Mouse (Mus musculus): ENCODE measurements around the gene Mrpl19. TPM values are rescaled to one million over a fixed set of nuclear protein-coding genes. Genes with fewer than 3 reads are reported as not detected.
A peak's percentile ranks its signal among the peaks of the same experiment; 100 is the strongest.

The Mrpl19 gene
- 10 to 100 TPM; 36.7 to 37.1 TPM for total RNA-seq (2021)
- long read RNA-seq, experiment 1, full-length matches to known transcripts = 25 of 33 reads
- long read RNA-seq, experiment 1, partial matches to known transcripts = 0 of 33 reads
- long read RNA-seq, experiment 1, other reads (novel, unspliced or antisense) = 8 of 33 reads
- long read RNA-seq, experiment 2, full-length matches to known transcripts = 21 of 25 reads
- long read RNA-seq, experiment 2, partial matches to known transcripts = 1 of 25 reads
- long read RNA-seq, experiment 2, other reads (novel, unspliced or antisense) = 3 of 25 reads

GRCm38 (mm10) chr6:81965296-81966067, at the start of gene Mrpl19:
TSS of gene Mrpl19 (minus strand) at chr6:81965958.
- DNase-seq (ENCODE audit: low spot score in 2 of 2) = peak; percentile 95

- no peak for DNase-seq (ENCODE audit: low spot score in 2 of 2)
These were observed 46.6 kb upstream of the Mrpl19 start for GRCm38 (mm10) chr6:82012392-82012791.

GRCm38 (mm10) chr6:81990049-81990810, 24.5 kb upstream of the Mrpl19 start:
- no peak for DNase-seq (ENCODE audit: low spot score in 2 of 2)

GRCm38 (mm10) chr6:81988341-81988740, 22.6 kb upstream of the Mrpl19 start:
- DNase-seq (ENCODE audit: low spot score in 2 of 2) = no peak

- no peak for DNase-seq (ENCODE audit: low spot score in 2 of 2)
These were observed 21.8 kb upstream of the Mrpl19 start for GRCm38 (mm10) chr6:81987580-81987979.

- peak; percentile 79 to 84 for DNase-seq (ENCODE audit: low spot score in 2 of 2)
These were observed 21.3 kb upstream of the Mrpl19 start for GRCm38 (mm10) chr6:81987010-81987409.

- DNase-seq (ENCODE audit: low spot score in 2 of 2) = no peak
These were observed 20.8 kb upstream of the Mrpl19 start for GRCm38 (mm10) chr6:81986599-81986998.

GRCm38 (mm10) chr6:81986171-81986570, 20.4 kb upstream of the Mrpl19 start:
- no peak for DNase-seq (ENCODE audit: low spot score in 2 of 2)

GRCm38 (mm10) chr6:81979286-81979685, 13.5 kb upstream of the Mrpl19 start:
- DNase-seq (ENCODE audit: low spot score in 2 of 2) = no peak

GRCm38 (mm10) chr6:81975971-81976621, 10.3 kb upstream of the Mrpl19 start:
- peak; percentile 84 to 85 for DNase-seq (ENCODE audit: low spot score in 2 of 2)

GRCm38 (mm10) chr6:81972595-81972994, 6.8 kb upstream of the Mrpl19 start:
- DNase-seq (ENCODE audit: low spot score in 2 of 2) = no peak

- no peak for DNase-seq (ENCODE audit: low spot score in 2 of 2)
These were observed 5.4 kb upstream of the Mrpl19 start for GRCm38 (mm10) chr6:81971196-81971595.

- no peak for DNase-seq (ENCODE audit: low spot score in 2 of 2)
These were observed 348 bp upstream of the Mrpl19 start for GRCm38 (mm10) chr6:81966068-81966544.

- no peak for DNase-seq (ENCODE audit: low spot score in 2 of 2)
These were observed 5.5 kb downstream of the Mrpl19 start for GRCm38 (mm10) chr6:81960284-81960683.

GRCm38 (mm10) chr6:81959866-81960265, 5.9 kb downstream of the Mrpl19 start:
- no peak for DNase-seq (ENCODE audit: low spot score in 2 of 2)

- no peak for DNase-seq (ENCODE audit: low spot score in 2 of 2)
These were observed 7.8 kb downstream of the Mrpl19 start for GRCm38 (mm10) chr6:81957992-81958391.

GRCm38 (mm10) chr6:81956399-81956798, 9.4 kb downstream of the Mrpl19 start:
- DNase-seq (ENCODE audit: low spot score in 2 of 2) = no peak

GRCm38 (mm10) chr6:81955133-81955532, 10.6 kb downstream of the Mrpl19 start:
- no peak for DNase-seq (ENCODE audit: low spot score in 2 of 2)

GRCm38 (mm10) chr6:81946906-81947305, 18.9 kb downstream of the Mrpl19 start:
- peak in 1 of 2 experiments; percentile 18 for DNase-seq (ENCODE audit: low spot score in 2 of 2)

- no peak for DNase-seq (ENCODE audit: low spot score in 2 of 2)
These were observed 21.3 kb downstream of the Mrpl19 start for GRCm38 (mm10) chr6:81944432-81944831.

- no peak for DNase-seq (ENCODE audit: low spot score in 2 of 2)
These were observed 22.5 kb downstream of the Mrpl19 start for GRCm38 (mm10) chr6:81943281-81943680.
